Mouse (Mus musculus) spleen, postnatal 36 days (tissue): ENCODE measurements around the gene Ifi203.
"Not testable (repeated sequence)": the region's sequence is repeated elsewhere in the genome, so short reads cannot be mapped to it uniquely, and the experiment has no call there.

Experiments
- DNase-seq, 2 experiments: peaks; one replicate each; pipeline ENCODE4 v3.0.0; 2022; ENCODE audit warnings: low spot score in 2 of 2, mixed read lengths in 1 of 2

Ifi203 gene

GRCm38 (mm10) chr1:173889741-173890140 lies 52.7 kb downstream of the Ifi203 start:
- DNase-seq, result not testable (repeated sequence)

GRCm38 (mm10) chr1:173887026-173887787 lies 55.3 kb downstream of the Ifi203 start:
- DNase-seq, result not testable (repeated sequence)

- peak; percentile 19 to 44 for DNase-seq
Observed at GRCm38 (mm10) chr1:173880004-173880666, 62.3 kb downstream of the Ifi203 start.

- not testable (repeated sequence) for DNase-seq
Observed at GRCm38 (mm10) chr1:173879225-173879987, 63.1 kb downstream of the Ifi203 start.

DNA sequence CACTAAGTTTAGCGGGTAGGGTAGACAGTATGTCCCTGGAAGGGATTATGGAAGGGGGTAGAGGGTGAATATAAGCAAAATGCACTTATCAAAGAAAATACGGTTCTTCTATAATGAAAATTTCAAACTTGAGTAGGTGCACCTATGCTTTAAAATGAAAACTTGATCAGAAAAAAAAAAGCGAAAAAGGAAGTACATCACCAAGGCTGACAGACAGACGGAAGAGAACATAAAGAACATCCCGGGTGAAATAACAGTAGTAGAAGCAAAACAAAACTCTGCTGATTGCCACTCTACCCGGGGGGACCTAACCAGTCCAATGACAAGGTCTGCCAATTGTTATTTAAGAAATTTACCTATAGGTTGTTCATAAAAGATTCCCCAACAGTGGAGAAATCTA lies 64.2 kb downstream of the Ifi203 start:
- DNase-seq, result peak in 1 of 2 experiments; percentile 19

DNA sequence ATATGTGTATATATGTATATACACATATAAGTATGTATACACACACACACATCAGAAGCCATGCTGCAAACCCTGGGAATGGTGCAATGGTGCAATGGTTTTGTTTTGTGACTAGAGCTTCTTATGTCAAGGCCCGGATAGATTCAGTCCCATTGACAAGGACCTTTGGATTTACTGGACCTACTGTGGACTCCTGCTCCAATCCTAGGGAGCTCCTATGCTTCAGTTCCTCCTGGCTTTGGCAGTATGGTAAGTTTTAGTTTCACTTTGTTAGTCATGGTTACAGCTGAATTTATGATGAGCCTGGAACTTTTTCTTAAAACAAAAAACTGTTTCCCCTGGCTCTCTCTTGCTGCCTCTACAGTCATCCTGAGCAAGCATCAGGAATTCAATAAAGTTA lies 65.3 kb downstream of the Ifi203 start:
- DNase-seq, result not testable (repeated sequence)
